Mouse (Mus musculus): Measurements from ENCODE around the gene Usp15. TPM values are rescaled to one million over a fixed set of nuclear protein-coding genes. Genes with fewer than 3 reads are reported as not detected.

Usp15 gene
- polyA plus RNA-seq, 2 experiments, result 42.7 to 73.0 TPM

DNA sequence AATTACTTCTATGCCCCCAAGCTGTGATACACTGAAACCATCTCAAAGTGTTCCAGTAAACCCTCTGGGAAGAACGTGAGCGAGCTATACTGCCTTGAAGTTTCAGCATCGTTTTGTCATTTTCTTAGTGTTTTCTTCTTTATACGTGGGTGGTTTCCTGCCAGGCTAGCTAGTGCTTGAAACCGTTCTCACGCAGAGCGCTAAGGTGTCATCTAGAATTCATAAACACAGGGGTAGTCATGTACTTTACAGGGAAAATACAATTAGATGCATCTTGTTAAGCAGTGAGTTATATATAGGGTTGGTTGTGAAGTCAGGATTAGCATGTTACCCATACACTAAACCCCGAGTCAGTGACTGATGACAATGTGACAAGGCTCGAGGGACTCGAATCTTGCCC is 65.3 kb downstream of the Usp15 start:
- peaks cover 44% of the 10 kb centered on the region for H3K36me3 ChIP-seq (ENCODE audit: control insufficient read depth, insufficient read depth, low read length)

DNA sequence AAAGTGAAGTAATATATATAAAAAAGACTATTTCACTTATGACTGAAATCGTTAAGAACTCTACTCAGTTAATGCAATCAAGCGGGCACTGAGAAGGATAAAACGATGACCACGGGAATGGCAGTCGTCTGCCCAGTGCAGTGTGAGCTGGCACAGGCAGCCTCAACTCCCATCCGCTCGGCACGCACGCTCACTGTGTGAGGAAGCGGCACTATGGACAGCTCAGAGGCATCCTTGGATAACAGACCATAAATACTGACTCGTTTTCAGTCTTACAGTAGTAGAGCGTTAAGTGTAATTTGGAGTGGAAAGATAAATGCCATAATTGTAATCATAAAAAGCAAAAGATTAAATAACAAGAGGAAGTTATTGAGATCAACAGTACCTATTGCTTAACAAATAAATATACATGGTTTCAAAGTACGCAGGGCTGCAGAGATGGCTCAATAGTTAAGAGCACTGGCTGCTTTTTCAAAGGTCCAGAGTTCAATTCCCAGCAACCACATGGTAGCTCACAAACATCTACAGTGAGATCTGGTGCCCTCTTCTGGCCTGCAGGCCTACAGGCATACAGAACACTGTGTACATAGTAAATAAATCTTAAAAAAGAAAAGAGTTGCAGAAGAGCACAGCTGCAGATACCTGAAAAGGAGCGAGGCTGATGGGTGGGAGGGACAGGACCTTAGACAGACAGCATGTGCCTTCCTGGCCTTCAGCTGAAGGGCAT is 76.0 kb downstream of the Usp15 start:
- ATAC-seq (ENCODE audit: low FRiP score, low read depth), result no peak
- H3K9ac ChIP-seq (ENCODE audit: low read depth, low read length, severe bottlenecking), result no peak overlapping the region
- H3K9me3 ChIP-seq (ENCODE audit: control insufficient read depth, low read length), result no peaks in the 10 kb centered on the region
- no peak for TF ChIP-seq POLR2A (IDR thresholded peaks at IDR 0.05; ENCODE audit: borderline replicate concordance, extremely low read depth, insufficient read depth, insufficient read length)
- H3K4me2 ChIP-seq (replicated peaks; ENCODE audit: low read depth, low read length, severe bottlenecking), result no peak overlapping the region
- DNase-seq (ENCODE audit: low spot score), result no peak
- no peaks in the 10 kb centered on the region for H3K4me1 ChIP-seq (ENCODE audit: control insufficient read depth, insufficient read depth, low read length)
- H3K27ac ChIP-seq (replicated peaks; ENCODE audit: low read depth, low read length), result no peak overlapping the region
- H3K4me3 ChIP-seq (replicated peaks; ENCODE audit: low read length), result no peak overlapping the region
- no peaks in the 10 kb centered on the region for H3K27me3 ChIP-seq (ENCODE audit: control insufficient read depth, insufficient read depth, low read length)
- H3K36me3 ChIP-seq (ENCODE audit: control insufficient read depth, insufficient read depth, low read length), result peaks cover 88% of the 10 kb centered on the region
- 91% methylated on average over 14 of the region's 14 CpGs for WGBS

More for the DNA sequence above, 65.3 kb downstream of the Usp15 start:
- Histone ChIP-seq H3K27ac (replicated peaks; ENCODE audit: low read depth, low read length) (no peak overlapping the region), H3K4me1 (ENCODE audit: control insufficient read depth, insufficient read depth, low read length) (no peaks in the 10 kb centered on the region), H3K9me3 (ENCODE audit: control insufficient read depth, low read length) (no peaks in the 10 kb centered on the region), H3K4me3 (replicated peaks; ENCODE audit: low read length) (no peak overlapping the region), H3K9ac (ENCODE audit: low read depth, low read length, severe bottlenecking) (no peak overlapping the region), H3K4me2 (replicated peaks; ENCODE audit: low read depth, low read length, severe bottlenecking) (no peak overlapping the region), H3K27me3 (ENCODE audit: control insufficient read depth, insufficient read depth, low read length) (no peaks in the 10 kb centered on the region)
- 87% methylated on average over 10 of the region's 10 CpGs for WGBS
- no peak for DNase-seq (ENCODE audit: low spot score)
- no peak for ATAC-seq (ENCODE audit: low FRiP score, low read depth)
- no peak for TF ChIP-seq POLR2A (IDR thresholded peaks at IDR 0.05; ENCODE audit: borderline replicate concordance, extremely low read depth, insufficient read depth, insufficient read length)

DNA sequence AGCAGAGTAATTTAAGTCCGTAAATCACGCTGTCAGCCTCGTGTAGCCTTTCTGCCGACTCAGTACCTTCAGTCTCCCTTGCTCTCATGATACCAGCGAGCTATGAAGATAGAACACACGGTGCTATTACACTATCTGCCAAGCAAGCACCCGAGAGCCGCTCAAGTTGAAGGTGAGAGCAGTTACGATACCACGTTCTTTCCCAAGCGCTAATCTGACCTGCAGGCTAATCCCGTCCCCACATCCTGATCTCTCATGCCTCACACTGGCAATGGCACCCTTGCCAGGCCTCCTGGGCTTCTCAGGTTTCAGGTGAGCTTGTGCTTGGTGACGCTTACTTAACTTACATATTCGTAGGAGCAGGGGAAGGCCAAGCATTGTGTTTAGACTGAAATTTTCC is 79.9 kb downstream of the Usp15 start:
- Histone ChIP-seq H3K4me2 (replicated peaks; ENCODE audit: low read depth, low read length, severe bottlenecking) (no peak overlapping the region), H3K27ac (replicated peaks; ENCODE audit: low read depth, low read length) (no peak overlapping the region), H3K9ac (ENCODE audit: low read depth, low read length, severe bottlenecking) (no peak overlapping the region), H3K36me3 (ENCODE audit: control insufficient read depth, insufficient read depth, low read length) (peaks cover 68% of the 10 kb centered on the region), H3K4me1 (ENCODE audit: control insufficient read depth, insufficient read depth, low read length) (no peaks in the 10 kb centered on the region), H3K4me3 (replicated peaks; ENCODE audit: low read length) (no peak overlapping the region), H3K27me3 (ENCODE audit: control insufficient read depth, insufficient read depth, low read length) (no peaks in the 10 kb centered on the region), H3K9me3 (ENCODE audit: control insufficient read depth, low read length) (no peaks in the 10 kb centered on the region)
- DNase-seq (ENCODE audit: low spot score) (no peak), ATAC-seq (ENCODE audit: low FRiP score, low read depth) (no peak)
- 81% methylated on average over 14 of the region's 14 CpGs for WGBS
- no peak for TF ChIP-seq POLR2A (IDR thresholded peaks at IDR 0.05; ENCODE audit: borderline replicate concordance, extremely low read depth, insufficient read depth, insufficient read length)

DNA sequence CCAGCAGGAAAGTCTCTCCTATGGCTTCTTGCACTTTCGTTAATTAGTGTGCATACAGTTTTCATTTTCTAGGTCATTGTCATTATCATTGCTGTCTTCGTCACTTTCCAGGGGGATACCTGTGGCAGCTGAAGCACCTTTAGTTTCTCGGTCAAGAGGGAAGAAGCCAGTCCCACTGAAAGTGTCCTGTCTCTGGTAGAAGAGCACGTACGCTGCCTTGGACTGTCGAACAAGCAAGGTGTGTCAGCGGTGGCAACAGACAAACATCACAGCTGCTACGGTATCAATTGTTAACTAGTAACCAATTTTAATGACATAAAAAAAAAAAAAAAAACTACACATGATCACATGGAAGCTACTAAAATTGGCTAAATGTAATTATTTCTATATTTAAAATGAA is 83.3 kb downstream of the Usp15 start:
- H3K27me3 ChIP-seq (ENCODE audit: control insufficient read depth, insufficient read depth, low read length), result no peaks in the 10 kb centered on the region
- WGBS, result 93% methylated on average over 8 of the region's 8 CpGs
- DNase-seq (ENCODE audit: low spot score) (no peak), ATAC-seq (ENCODE audit: low FRiP score, low read depth) (no peak)
- H3K9ac ChIP-seq (ENCODE audit: low read depth, low read length, severe bottlenecking), result no peak overlapping the region
- no peak overlapping the region for H3K4me2 ChIP-seq (replicated peaks; ENCODE audit: low read depth, low read length, severe bottlenecking)
- TF ChIP-seq POLR2A (IDR thresholded peaks at IDR 0.05; ENCODE audit: borderline replicate concordance, extremely low read depth, insufficient read depth, insufficient read length), result no peak
- peaks cover 46% of the 10 kb centered on the region for H3K36me3 ChIP-seq (ENCODE audit: control insufficient read depth, insufficient read depth, low read length)
- no peak overlapping the region for H3K4me3 ChIP-seq (replicated peaks; ENCODE audit: low read length)
- no peaks in the 10 kb centered on the region for H3K9me3 ChIP-seq (ENCODE audit: control insufficient read depth, low read length)
- H3K4me1 ChIP-seq (ENCODE audit: control insufficient read depth, insufficient read depth, low read length), result no peaks in the 10 kb centered on the region
- H3K27ac ChIP-seq (replicated peaks; ENCODE audit: low read depth, low read length), result no peak overlapping the region

DNA sequence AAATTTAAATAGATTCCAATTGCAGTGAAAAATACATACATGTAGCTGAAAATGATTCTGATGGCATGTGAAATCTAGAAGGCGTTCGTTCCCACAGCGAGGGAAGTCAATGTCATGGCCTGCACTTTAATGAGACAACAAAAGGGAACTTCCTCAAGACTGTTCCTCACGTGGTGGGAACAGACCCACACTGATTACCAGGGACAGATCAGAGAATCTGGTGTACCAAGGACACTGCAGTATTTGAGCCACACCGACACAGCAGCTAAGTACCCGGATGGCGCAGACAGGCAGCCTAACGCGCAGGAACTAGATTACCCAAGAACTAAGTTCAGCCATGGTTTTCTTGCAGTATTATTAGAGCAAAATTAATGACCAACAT is 84.0 kb downstream of the Usp15 start:
- no peak for ATAC-seq (ENCODE audit: low FRiP score, low read depth)
- no peak overlapping the region for H3K4me2 ChIP-seq (replicated peaks; ENCODE audit: low read depth, low read length, severe bottlenecking)
- peaks cover 40% of the 10 kb centered on the region for H3K36me3 ChIP-seq (ENCODE audit: control insufficient read depth, insufficient read depth, low read length)
- H3K9me3 ChIP-seq (ENCODE audit: control insufficient read depth, low read length), result no peaks in the 10 kb centered on the region
- no peak for TF ChIP-seq POLR2A (IDR thresholded peaks at IDR 0.05; ENCODE audit: borderline replicate concordance, extremely low read depth, insufficient read depth, insufficient read length)
- no peaks in the 10 kb centered on the region for H3K4me1 ChIP-seq (ENCODE audit: control insufficient read depth, insufficient read depth, low read length)
- no peak overlapping the region for H3K9ac ChIP-seq (ENCODE audit: low read depth, low read length, severe bottlenecking)
- H3K4me3 ChIP-seq (replicated peaks; ENCODE audit: low read length), result no peak overlapping the region
- no peak for DNase-seq (ENCODE audit: low spot score)
- no peak overlapping the region for H3K27ac ChIP-seq (replicated peaks; ENCODE audit: low read depth, low read length)
- H3K27me3 ChIP-seq (ENCODE audit: control insufficient read depth, insufficient read depth, low read length), result no peaks in the 10 kb centered on the region
- WGBS, result 94% methylated on average over 9 of the region's 9 CpGs

Measured in limb, embryonic 14.5 days (tissue).